Mouse (Mus musculus): ENCODE measurements around the gene Akr1b10.

GRCm38 (mm10) chr6:34371700-34372351 lies 12.2 kb upstream of the Akr1b10 start:
- no peak for TF ChIP-seq CTCF (IDR thresholded peaks at IDR 0.05; ENCODE audit: borderline replicate concordance, control insufficient read depth, extremely low read depth, insufficient read depth, low read length, poor library complexity)
- no peak for TF ChIP-seq POLR2A (IDR thresholded peaks at IDR 0.05; ENCODE audit: control insufficient read depth, extremely low read depth, insufficient read depth, low read length, poor library complexity)
